Comparison of ENCODE assay signal across 8 mouse cellular contexts in the genomic region with DNA sequence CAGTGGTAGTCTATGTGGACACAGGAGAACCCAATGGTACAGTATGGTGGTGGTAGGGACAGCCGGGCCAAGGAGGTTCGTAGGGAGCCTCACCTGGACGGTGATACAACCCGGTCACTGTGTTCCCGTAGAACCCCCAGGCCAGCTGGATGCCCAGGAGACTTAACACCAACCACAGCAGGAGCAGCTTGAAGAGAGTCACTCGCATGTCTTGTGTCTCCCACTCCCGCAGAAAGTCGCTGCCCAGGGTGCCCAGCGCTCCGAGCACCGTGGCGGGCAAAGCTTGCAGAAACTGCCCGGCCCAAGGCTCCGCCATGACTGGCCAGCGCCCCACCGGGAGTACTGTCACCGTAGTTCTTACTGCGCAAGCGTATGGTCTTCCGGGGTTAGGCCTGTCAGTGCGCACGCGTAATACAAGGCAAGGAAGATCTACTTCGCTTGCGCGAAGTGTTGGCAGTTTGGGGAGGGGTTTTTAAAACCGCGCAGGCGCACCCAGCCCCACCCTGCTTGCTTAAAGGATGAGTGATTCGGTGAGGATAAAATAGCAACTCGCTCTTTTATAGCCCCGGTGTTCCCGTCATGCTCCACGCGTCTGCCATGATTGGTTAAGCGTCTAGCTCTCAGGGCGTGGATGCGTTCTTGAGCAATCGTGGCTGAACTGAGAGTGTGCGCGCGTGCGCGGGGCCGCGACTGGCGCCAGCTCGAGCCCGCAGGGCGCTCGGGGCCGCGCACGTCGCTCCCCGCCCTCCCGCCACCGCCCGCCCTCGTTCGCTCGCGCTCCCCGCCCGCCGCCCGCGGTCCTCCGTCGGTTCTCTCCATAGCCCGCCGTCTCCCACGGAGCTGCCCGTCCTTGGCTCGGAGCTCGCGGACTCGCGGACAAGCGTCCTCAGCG. TPM values are rescaled to one million over a fixed set of nuclear protein-coding genes. Genes with fewer than 3 reads are reported as not detected.
DNase-seq lines count a peak whose midpoint lies in the region; ATAC-seq lines count a peak whose summit lies in the region.

A gene (plus strand): TSS at position 501 of the 892 bp plus-strand sequence.
A gene (minus strand): TSS at position 532 of the 892 bp plus-strand sequence.

- peaks cover 31% of the 10 kb centered on the region for H3K4me1 ChIP-seq in hindbrain, embryonic 12.5 days

- DNase-seq in NIH3T3 (ENCODE audit: low read depth): peak; percentile 98
- DNase-seq in cerebellum, postnatal 10 days: peak; percentile 96 to 98
- peak; percentile 98 to 100 for DNase-seq in frontal cortex, postnatal 10 days (ENCODE audit: low spot score in 2 of 2)
- peak; percentile 97 to 100 for DNase-seq in layer of hippocampus, postnatal 14 days (ENCODE audit: low spot score in 2 of 2)
- DNase-seq in lung, postnatal 14 days: peak; percentile 97
- DNase-seq in retina, adult 2 months (ENCODE audit: low read depth, low spot score): peak; percentile 99
- DNase-seq in thymus, postnatal 36 days: peak; percentile 97 to 99

- peak within 1 kb of the TSS; percentile 94 for H3K9ac ChIP-seq in hindbrain, embryonic 12.5 days

- no peaks in the 10 kb centered on the region for H3K27me3 ChIP-seq in hindbrain, embryonic 12.5 days

- peak; percentile 98 for ATAC-seq in hindbrain, embryonic 12.5 days (ENCODE audit: low FRiP score)

- under 1% methylated on average over 81 of the region's 81 CpGs for WGBS in hindbrain, embryonic 12.5 days

- H3K4me3 ChIP-seq in hindbrain, embryonic 12.5 days: peak within 1 kb of the TSS; percentile 93

- peak within 1 kb of the TSS; percentile 99 for H3K27ac ChIP-seq in hindbrain, embryonic 12.5 days

- peak within 1 kb of the TSS; percentile 84 for H3K4me2 ChIP-seq in hindbrain, embryonic 12.5 days (replicated peaks)

- H3K9me3 ChIP-seq in hindbrain, embryonic 12.5 days (replicated peaks): no peaks in the 10 kb centered on the region

- peaks cover 28% of the 10 kb centered on the region for H3K36me3 ChIP-seq in hindbrain, embryonic 12.5 days

RNA-seq across cellular contexts. Expression of the first gene that starts in this region (rescaled TPM):
- 332 and 340 TPM in 2 replicates for polyA plus RNA-seq in hindbrain, embryonic 12.5 days (2016; fragmentation: Nextera tagmentation; extraction: Ambion mirVana)
- 100 to 1,000 TPM; 189 to 198 TPM for total RNA-seq in layer of hippocampus, postnatal 14 days (2021)

RNA-seq across cellular contexts. Expression of the second gene that starts in this region (rescaled TPM):
- 43.0 and 44.2 TPM in 2 replicates for polyA plus RNA-seq in hindbrain, embryonic 12.5 days (2016; fragmentation: Nextera tagmentation; extraction: Ambion mirVana)
- total RNA-seq in layer of hippocampus, postnatal 14 days (2021): 10 to 100 TPM; 45.3 to 46.8 TPM

Comparison
In these comparisons a context has a peak if more than half of its experiments do, and no peak if none do; other contexts are left out.
1. Peak in every context shown above with its lines: DNase-seq, ATAC-seq, H3K4me3 ChIP-seq and H3K27ac ChIP-seq.